ENCODE assay signal across 14 mouse cellular contexts in genomic region chr1:138606771-138607170, GRCm38 (mm10). TPM values are rescaled to one million over a fixed set of nuclear protein-coding genes. Genes with fewer than 3 reads are reported as not detected.
DNase-seq lines count a peak whose midpoint lies in the region; ATAC-seq and TF ChIP-seq lines count a peak whose summit lies in the region.
"Had no signal": no experiment of that assay in that cellular context is flagged by ENCODE, and none has a peak within 500 bp of the region (broad histone marks: within the 10 kb centered on the region; RNA-seq: fewer than 3 reads in every experiment).

No protein-coding gene starts in this region.

- TF ChIP-seq CTCF in kidney, adult 2 months (conservative IDR thresholded peaks at IDR 0.05; ENCODE audit: insufficient read depth, insufficient read length, low read depth, low read length): no peak

- no peaks in the 10 kb centered on the region for H3K9me3 ChIP-seq in heart, embryonic 10.5 days
- H3K9me3 ChIP-seq in midbrain, embryonic 16.5 days (replicated peaks; ENCODE audit: control insufficient read depth, low read length, poor library complexity, severe bottlenecking): no peaks in the 10 kb centered on the region
- H3K9me3 ChIP-seq: midbrain, embryonic 12.5 days; neural tube, embryonic 12.5 days had no signal

- no peak overlapping the region for H3K9ac ChIP-seq in midbrain, embryonic 16.5 days (ENCODE audit: low read depth, low read length)
- H3K9ac ChIP-seq: hindbrain, embryonic 14.5 days; midbrain, embryonic 12.5 days; neural tube, embryonic 12.5 days had no signal

- H3K27me3 ChIP-seq in kidney, adult 2 months (replicated peaks; ENCODE audit: control insufficient read depth, insufficient read depth, low read length): no peaks in the 10 kb centered on the region
- no peaks in the 10 kb centered on the region for H3K27me3 ChIP-seq in heart, embryonic 10.5 days (ENCODE audit: insufficient read depth, poor library complexity, severe bottlenecking)
- H3K27me3 ChIP-seq in midbrain, embryonic 16.5 days (ENCODE audit: control insufficient read depth, insufficient read depth, low read depth, low read length): no peaks in the 10 kb centered on the region
- H3K27me3 ChIP-seq: midbrain, embryonic 12.5 days; neural tube, embryonic 12.5 days had no signal

- intact Hi-C loops in left cerebral cortex, postnatal 36 days (cut with DNase I): no loop called here

- DNase-seq in kidney, adult 2 months: peak; percentile 58
- no peak for DNase-seq in kidney, adult 9 months
- DNase-seq in ES-CJ7 (ENCODE audit: low read depth, low spot score) (peak; percentile 30), NIH3T3 (ENCODE audit: low read depth) (peak; percentile 45)
- no peak for DNase-seq in heart, embryonic 10.5 days (ENCODE audit: low spot score)
- no peak for DNase-seq in right cerebral cortex, postnatal 4 days
- no peak for DNase-seq in left cerebral cortex, postnatal 36 days (ENCODE audit: low spot score in 2 of 2)
- DNase-seq: kidney, adult 8-10 months; lung, postnatal 10 days; retina, postnatal 1 day had no signal

- TF ChIP-seq POLR2A in kidney, adult 2 months (IDR thresholded peaks at IDR 0.05; ENCODE audit: low read depth, low read length): no peak

- peaks cover 25% of the 10 kb centered on the region for H3K4me1 ChIP-seq in kidney, adult 2 months (ENCODE audit: control insufficient read depth, insufficient read depth, low read length)
- H3K4me1 ChIP-seq in heart, embryonic 10.5 days: peaks cover 20% of the 10 kb centered on the region
- H3K4me1 ChIP-seq in midbrain, embryonic 16.5 days (ENCODE audit: control insufficient read depth, insufficient read depth, low read length): no peaks in the 10 kb centered on the region; the same call in 1 of the 2 replicates
- H3K4me1 ChIP-seq: midbrain, embryonic 12.5 days; neural tube, embryonic 12.5 days had no signal

- H3K4me3 ChIP-seq in kidney, adult 2 months (ENCODE audit: insufficient read depth, low read depth, low read length): no peak overlapping the region
- H3K4me3 ChIP-seq in heart, embryonic 10.5 days: no peak overlapping the region
- H3K4me3 ChIP-seq in midbrain, embryonic 16.5 days (ENCODE audit: low read depth, low read length): no peak overlapping the region
- H3K4me3 ChIP-seq: midbrain, embryonic 12.5 days; neural tube, embryonic 12.5 days had no signal

- H3K4me2 ChIP-seq in midbrain, embryonic 16.5 days (ENCODE audit: low read length): no peak overlapping the region
- H3K4me2 ChIP-seq: hindbrain, embryonic 14.5 days; midbrain, embryonic 12.5 days; neural tube, embryonic 12.5 days had no signal

- WGBS in kidney, adult 2 months: 45% methylated on average over 8 of the region's 8 CpGs
- 60% methylated on average over 8 of the region's 8 CpGs for WGBS in heart, embryonic 10.5 days
- WGBS in midbrain, embryonic 16.5 days: 88% methylated on average over 8 of the region's 8 CpGs

- H3K27ac ChIP-seq in kidney, adult 2 months (ENCODE audit: insufficient read depth, low read depth, low read length): no peak overlapping the region
- peak overlapping the region; percentile 23; the same call in 1 of the 2 replicates for H3K27ac ChIP-seq in heart, embryonic 10.5 days
- H3K27ac ChIP-seq in midbrain, embryonic 16.5 days (ENCODE audit: low read length): no peak overlapping the region
- H3K27ac ChIP-seq: hindbrain, embryonic 14.5 days; midbrain, embryonic 12.5 days; neural tube, embryonic 12.5 days had no signal

- H3K36me3 ChIP-seq in kidney, adult 2 months (ENCODE audit: control insufficient read depth, insufficient read depth, low read length): no peaks in the 10 kb centered on the region
- H3K36me3 ChIP-seq in heart, embryonic 10.5 days: peaks cover 4% of the 10 kb centered on the region; the same call in 1 of the 2 replicates
- H3K36me3 ChIP-seq in midbrain, embryonic 16.5 days (ENCODE audit: control insufficient read depth, insufficient read depth, low read length): no peaks in the 10 kb centered on the region
- H3K36me3 ChIP-seq: midbrain, embryonic 12.5 days; neural tube, embryonic 12.5 days had no signal

- no peak for ATAC-seq in midbrain, embryonic 16.5 days

RNA-seq across cellular contexts. Expression of gene Nek7, which starts 13.2 kb away (rescaled TPM):
- polyA plus RNA-seq in kidney, adult 2 months (2012; rRNA removed): 14.6 and 17.1 TPM in 2 replicates
- polyA plus RNA-seq in heart, embryonic 10.5 days (2016; fragmentation: Nextera tagmentation; extraction: Ambion mirVana): 35.5 and 40.6 TPM in 2 replicates
- total RNA-seq in left cerebral cortex, postnatal 36 days (2021): 10 to 100 TPM; 31.3 to 33.0 TPM
- 21.5 and 25.0 TPM in 2 replicates for polyA plus RNA-seq in midbrain, embryonic 16.5 days (2015; fragmentation: Nextera tagmentation; extraction: Ambion mirVana)

Comparison
In these comparisons a context has a peak if more than half of its experiments do, and no peak if none do; other contexts are left out.
1. DNase-seq: peak in kidney, adult 2 months (single experiment), ES-CJ7 (single experiment) and NIH3T3 (single experiment); none in kidney, adult 9 months (single experiment), heart, embryonic 10.5 days (single experiment), right cerebral cortex, postnatal 4 days (single experiment) and left cerebral cortex, postnatal 36 days (0 of 2).